Comparison of ENCODE assay signal across 24 mouse cellular contexts in genomic region chr7:133990930-133991329, GRCm38 (mm10).
"Had no signal": no experiment of that assay in that cellular context is flagged by ENCODE, and none has a peak within 500 bp of the region (broad histone marks: within the 10 kb centered on the region; RNA-seq: fewer than 3 reads in every experiment).

No protein-coding gene starts in this region.

- DNase-seq: kidney, postnatal 25 days; layer of hippocampus, postnatal 36 days; left cerebral cortex, postnatal 4 days; liver, postnatal 0 days; lung, embryonic 14.5 days; right cerebral cortex, adult 18-20 months; right cerebral cortex, postnatal 14 days; right cerebral cortex, postnatal 4 days; thymus, adult 2 months; thymus, postnatal 14 days; thymus, postnatal 4 days had no signal

- H3K9ac ChIP-seq: limb, embryonic 12.5 days; limb, embryonic 15.5 days; liver, embryonic 14.5 days; liver, postnatal 0 days; lung, embryonic 14.5 days; midbrain, embryonic 12.5 days; midbrain, embryonic 15.5 days; neural tube, embryonic 12.5 days; neural tube, embryonic 15.5 days had no signal

- H3K27ac ChIP-seq: kidney, postnatal 0 days; left cerebral cortex, adult 2 months; limb, embryonic 12.5 days; limb, embryonic 15.5 days; liver, embryonic 14.5 days; macrophage; midbrain, embryonic 12.5 days; midbrain, embryonic 15.5 days; neural tube, embryonic 12.5 days; neural tube, embryonic 15.5 days; stomach, postnatal 0 days had no signal

- H3K4me3 ChIP-seq: left cerebral cortex, adult 2 months; limb, embryonic 12.5 days; limb, embryonic 15.5 days; midbrain, embryonic 12.5 days; midbrain, embryonic 15.5 days; neural tube, embryonic 12.5 days; neural tube, embryonic 15.5 days had no signal

- H3K4me1 ChIP-seq: limb, embryonic 12.5 days; limb, embryonic 15.5 days; midbrain, embryonic 12.5 days; midbrain, embryonic 15.5 days; neural tube, embryonic 12.5 days; neural tube, embryonic 15.5 days had no signal

- H3K27me3 ChIP-seq: limb, embryonic 12.5 days; limb, embryonic 15.5 days; midbrain, embryonic 12.5 days; midbrain, embryonic 15.5 days; neural tube, embryonic 12.5 days; neural tube, embryonic 15.5 days had no signal

- ATAC-seq: liver, postnatal 0 days; lung, postnatal 0 days; midbrain, embryonic 15.5 days had no signal

- H3K4me2 ChIP-seq: limb, embryonic 12.5 days; limb, embryonic 15.5 days; liver, embryonic 11.5 days; lung, embryonic 14.5 days; midbrain, embryonic 12.5 days; midbrain, embryonic 15.5 days; neural tube, embryonic 12.5 days; neural tube, embryonic 15.5 days had no signal

- H3K36me3 ChIP-seq: limb, embryonic 12.5 days; limb, embryonic 15.5 days; midbrain, embryonic 12.5 days; midbrain, embryonic 15.5 days; neural tube, embryonic 12.5 days; neural tube, embryonic 15.5 days had no signal

- H3K9me3 ChIP-seq: limb, embryonic 12.5 days; limb, embryonic 15.5 days; midbrain, embryonic 12.5 days; midbrain, embryonic 15.5 days; neural tube, embryonic 12.5 days; neural tube, embryonic 15.5 days had no signal
